Mouse (Mus musculus): ENCODE measurements around the gene Gm2042.
"Not testable (repeated sequence)": the region's sequence is repeated elsewhere in the genome, so short reads cannot be mapped to it uniquely, and the experiment has no call there.

Gm2042 gene

GRCm38 (mm10) chr12:87953780-87954179 is at the start of gene Gm2042:
TSS of gene Gm2042 (plus strand) at chr12:87954080.
- not testable (repeated sequence) for DNase-seq (ENCODE audit: extremely low spot score, low read depth, low spot score)

- DNase-seq (ENCODE audit: extremely low spot score, low read depth, low spot score), result not testable (repeated sequence)
Observed at GRCm38 (mm10) chr12:87919721-87920120, 34.2 kb upstream of the Gm2042 start, which contains the start of gene Gm2035. TSS of gene Gm2035 (minus strand) at chr12:87919857.

- not testable (repeated sequence) for DNase-seq (ENCODE audit: extremely low spot score, low read depth, low spot score)
Observed at GRCm38 (mm10) chr12:87984000-87984399, 30.1 kb downstream of the Gm2042 start.

- DNase-seq (ENCODE audit: extremely low spot score, low read depth, low spot score), result not testable (repeated sequence)
Observed at GRCm38 (mm10) chr12:88004118-88004517, 50.2 kb downstream of the Gm2042 start.
